9 mouse cellular contexts compared by ENCODE assay signal in genomic region chr4:63307175-63308062, GRCm38 (mm10). TPM values are rescaled to one million over a fixed set of nuclear protein-coding genes. Genes with fewer than 3 reads are reported as not detected.
DNase-seq lines count a peak whose midpoint lies in the region; ATAC-seq and TF ChIP-seq lines count a peak whose summit lies in the region.
"Had no signal": no experiment of that assay in that cellular context is flagged by ENCODE, and none has a peak within 500 bp of the region (broad histone marks: within the 10 kb centered on the region; RNA-seq: fewer than 3 reads in every experiment).

No protein-coding gene starts in this region.

- H3K4me1 ChIP-seq in hindbrain, postnatal 0 days (ENCODE audit: insufficient read depth, low read length): no peaks in the 10 kb centered on the region; the same call in 1 of the 2 replicates

- WGBS in hindbrain, postnatal 0 days: 32% methylated on average over 21 of the region's 21 CpGs

- H3K9ac ChIP-seq in hindbrain, postnatal 0 days (replicated peaks; ENCODE audit: low read length): no peak overlapping the region
- H3K9ac ChIP-seq: limb, embryonic 15.5 days had no signal

- H3K4me2 ChIP-seq in hindbrain, postnatal 0 days (ENCODE audit: low read depth, low read length): no peak overlapping the region
- H3K4me2 ChIP-seq: limb, embryonic 15.5 days had no signal

- H3K36me3 ChIP-seq in hindbrain, postnatal 0 days (ENCODE audit: insufficient read depth, low read length): no peaks in the 10 kb centered on the region

- peak; percentile 92 for TF ChIP-seq CTCF in hindbrain, postnatal 0 days (IDR thresholded peaks at IDR 0.05; ENCODE audit: low read depth)

- peak; percentile 40 for DNase-seq in WW6 (ENCODE audit: low read depth, low spot score)
- DNase-seq in cerebellum, postnatal 14 days: peak; percentile 95 to 98
- peak; percentile 86 to 90 for DNase-seq in frontal cortex, postnatal 25 days (ENCODE audit: low spot score in 2 of 2)
- DNase-seq in hindbrain, postnatal 0 days (ENCODE audit: low spot score): peak; percentile 94
- DNase-seq in left cerebral cortex, adult 11 months (ENCODE audit: low spot score): peak; percentile 85
- DNase-seq in right cerebral cortex, adult 18-20 months: peak; percentile 86
- DNase-seq in thymus, postnatal 4 days: peak; percentile 98

- no peaks in the 10 kb centered on the region for H3K9me3 ChIP-seq in hindbrain, postnatal 0 days (ENCODE audit: low read length)
- H3K9me3 ChIP-seq: limb, embryonic 15.5 days had no signal

- H3K27me3 ChIP-seq in hindbrain, postnatal 0 days (ENCODE audit: insufficient read depth, low read length): no peaks in the 10 kb centered on the region
- H3K27me3 ChIP-seq: limb, embryonic 15.5 days had no signal

- no peak overlapping the region for H3K27ac ChIP-seq in hindbrain, postnatal 0 days
- H3K27ac ChIP-seq: limb, embryonic 15.5 days had no signal

- H3K4me3 ChIP-seq in hindbrain, postnatal 0 days (ENCODE audit: low read length): no peak overlapping the region
- H3K4me3 ChIP-seq: limb, embryonic 15.5 days had no signal

- ATAC-seq in hindbrain, postnatal 0 days: peak; percentile 84
- ATAC-seq in megakaryocyte, adult 5-6 weeks (ENCODE audit: poor library complexity, severe bottlenecking): peak; percentile 84

RNA-seq across cellular contexts. Expression of gene Orm1, which starts 36.9 kb away (rescaled TPM):
- not detected in 2 replicates for total RNA-seq in hindbrain, postnatal 0 days (2014; rRNA removed)
- not detected in 2 replicates for polyA plus RNA-seq in hindbrain, postnatal 0 days (2015; fragmentation: Nextera tagmentation; extraction: Ambion mirVana)
- total RNA-seq in megakaryocyte, adult 5-6 weeks (2015): 18.3 and 25.9 TPM in 2 replicates
- 28.3 and 30.2 TPM in 2 replicates for total RNA-seq in megakaryocyte, adult 5-6 weeks (2017)

RNA-seq across cellular contexts. Expression of gene Orm3, which starts 48.5 kb away (rescaled TPM):
- total RNA-seq in hindbrain, postnatal 0 days (2014; rRNA removed): not detected in 2 replicates
- not detected in 2 replicates for polyA plus RNA-seq in hindbrain, postnatal 0 days (2015; fragmentation: Nextera tagmentation; extraction: Ambion mirVana)
- not detected in 2 replicates for total RNA-seq in megakaryocyte, adult 5-6 weeks (2015)
- not detected in 2 replicates for total RNA-seq in megakaryocyte, adult 5-6 weeks (2017)
- polyA plus RNA-seq: limb, embryonic 15.5 days had no signal

RNA-seq across cellular contexts. Expression of gene Orm2, which starts 54.8 kb away (rescaled TPM):
- total RNA-seq in hindbrain, postnatal 0 days (2014; rRNA removed): not detected in 2 replicates
- not detected in 2 replicates for polyA plus RNA-seq in hindbrain, postnatal 0 days (2015; fragmentation: Nextera tagmentation; extraction: Ambion mirVana)
- not detected in 2 replicates for total RNA-seq in megakaryocyte, adult 5-6 weeks (2015)
- not detected in 2 replicates for total RNA-seq in megakaryocyte, adult 5-6 weeks (2017)

Comparison
In these comparisons a context has a peak if more than half of its experiments do, and no peak if none do; other contexts are left out.
1. DNase-seq: peak in every context shown above with its lines; median percentile 98 in thymus, postnatal 4 days; 96 in cerebellum, postnatal 14 days; 94 in hindbrain, postnatal 0 days; 88 in frontal cortex, postnatal 25 days; 86 in right cerebral cortex, adult 18-20 months; 85 in left cerebral cortex, adult 11 months; 40 in WW6.
2. RNA of gene Orm1, which starts 36.9 kb away (total RNA-seq): 18.3 to 30.2 TPM in megakaryocyte, adult 5-6 weeks; not detected in hindbrain, postnatal 0 days; every median in the first group is over 10 times any median in the second.